Mouse (Mus musculus) A20 (cell line): ENCODE results near the gene Mgrn1.
A peak's percentile ranks its signal among the peaks of the same experiment; 100 is the strongest.

Experiments used
- DNase-seq: peaks from one replicate; pipeline ENCODE4 v3.0.0-alpha.2; 2011; ENCODE audit warnings: low read depth, low spot score

Mgrn1 gene

GRCm38 (mm10) chr16:4938989-4939388 is 52.9 kb downstream of the Mgrn1 start:
- peak; percentile 96 for DNase-seq

GRCm38 (mm10) chr16:4939412-4939811 is 53.4 kb downstream of the Mgrn1 start:
- DNase-seq, result no peak

GRCm38 (mm10) chr16:4940311-4940850 is 54.3 kb downstream of the Mgrn1 start:
- DNase-seq, result no peak

- DNase-seq, result no peak
Measured at GRCm38 (mm10) chr16:4941016-4941415, 55.0 kb downstream of the Mgrn1 start.

GRCm38 (mm10) chr16:4942868-4943267 is 56.8 kb downstream of the Mgrn1 start:
- DNase-seq, result no peak

- DNase-seq, result no peak
Measured at GRCm38 (mm10) chr16:4943431-4943830, 57.4 kb downstream of the Mgrn1 start.

GRCm38 (mm10) chr16:4945415-4945814 is 59.4 kb downstream of the Mgrn1 start:
- DNase-seq, result no peak

GRCm38 (mm10) chr16:4946155-4946554 is 60.1 kb downstream of the Mgrn1 start:
- no peak for DNase-seq

- no peak for DNase-seq
Measured at GRCm38 (mm10) chr16:4947378-4947777, 61.3 kb downstream of the Mgrn1 start.

GRCm38 (mm10) chr16:4956609-4957008 is 70.6 kb downstream of the Mgrn1 start:
- DNase-seq, result no peak

- no peak for DNase-seq
Measured at GRCm38 (mm10) chr16:4957446-4957845, 71.4 kb downstream of the Mgrn1 start.

- DNase-seq, result no peak
Measured at GRCm38 (mm10) chr16:4960260-4960659, 74.2 kb downstream of the Mgrn1 start.

GRCm38 (mm10) chr16:4963346-4963745 is 77.3 kb downstream of the Mgrn1 start:
- peak; percentile 48 for DNase-seq

GRCm38 (mm10) chr16:4963797-4964709 is 78.0 kb downstream of the Mgrn1 start, which contains the start of gene Anks3:
Anks3 (minus strand) TSS chr16:4964205.
- DNase-seq, result peak; percentile 96

GRCm38 (mm10) chr16:4964731-4965391 is 78.8 kb downstream of the Mgrn1 start:
- DNase-seq, result no peak

GRCm38 (mm10) chr16:4965392-4966129 is 79.5 kb downstream of the Mgrn1 start:
- no peak for DNase-seq

GRCm38 (mm10) chr16:4968426-4968825 is 82.4 kb downstream of the Mgrn1 start:
- DNase-seq, result peak; percentile 55

- DNase-seq, result no peak
Measured at GRCm38 (mm10) chr16:4969055-4969843, 83.2 kb downstream of the Mgrn1 start.

- no peak for DNase-seq
Measured at GRCm38 (mm10) chr16:4971626-4972025, 85.6 kb downstream of the Mgrn1 start.

- DNase-seq, result no peak
Measured at GRCm38 (mm10) chr16:4974521-4974920, 88.5 kb downstream of the Mgrn1 start.

- no peak for DNase-seq
Measured at GRCm38 (mm10) chr16:4976180-4976579, 90.1 kb downstream of the Mgrn1 start.
